Comparison of ENCODE assay signal across 8 mouse cellular contexts in genomic region chr6:81987010-81987409, GRCm38 (mm10). TPM values are rescaled to one million over a fixed set of nuclear protein-coding genes. Genes with fewer than 3 reads are reported as not detected.
A peak's percentile ranks its signal among the peaks of the same experiment; 100 is the strongest.
DNase-seq lines count a peak whose midpoint lies in the region; ATAC-seq and TF ChIP-seq lines count a peak whose summit lies in the region.

No protein-coding gene starts in this region.

- peak; percentile 81 for ATAC-seq in intestine, postnatal 0 days
- peak; percentile 78 for ATAC-seq in midbrain, embryonic 13.5 days

- H3K36me3 ChIP-seq in intestine, postnatal 0 days (ENCODE audit: control insufficient read depth, insufficient read depth) = no peaks in the 10 kb centered on the region
- H3K36me3 ChIP-seq in midbrain, embryonic 13.5 days = no peaks in the 10 kb centered on the region
- no peaks in the 10 kb centered on the region for H3K36me3 ChIP-seq in small intestine, adult 2 months (ENCODE audit: control insufficient read depth, insufficient read depth, low read length)

- intact Hi-C loops in gastrocnemius, postnatal 36 days (cut with DNase I) = loop anchor here (2.0 to 5.0 kb wide), 3 partner anchors 54 to 715 kb away; partner anchors contain the start of gene Eva1a
- intact Hi-C loops in left cerebral cortex, postnatal 36 days (cut with DNase I) = loop anchor here (1.0 to 2.0 kb wide), 2 partner anchors 54 to 132 kb away; partner anchors contain the start of gene Eva1a

- no peak for TF ChIP-seq POLR2A in small intestine, adult 2 months (IDR thresholded peaks at IDR 0.05; ENCODE audit: low read depth, low read length)

- WGBS in intestine, postnatal 0 days = under 1% methylated on average over 9 of the region's 9 CpGs
- WGBS in midbrain, embryonic 13.5 days = 2% methylated on average over 9 of the region's 9 CpGs
- WGBS in small intestine, adult 2 months = 1% methylated on average over 9 of the region's 9 CpGs

- H3K27me3 ChIP-seq in intestine, postnatal 0 days (replicated peaks; ENCODE audit: control insufficient read depth, insufficient read depth, low read length) = no peaks in the 10 kb centered on the region
- H3K27me3 ChIP-seq in midbrain, embryonic 13.5 days = peaks cover 8% of the 10 kb centered on the region; the same call in 1 of the 2 replicates
- H3K27me3 ChIP-seq in small intestine, adult 2 months (ENCODE audit: control insufficient read depth, insufficient read depth, low read length) = no peaks in the 10 kb centered on the region

- H3K4me3 ChIP-seq in intestine, postnatal 0 days (ENCODE audit: low read depth, low read length) = no peak overlapping the region
- no peak overlapping the region for H3K4me3 ChIP-seq in midbrain, embryonic 13.5 days (replicated peaks)
- H3K4me3 ChIP-seq in small intestine, adult 2 months (ENCODE audit: low read depth, low read length) = no peak overlapping the region

- TF ChIP-seq CTCF in intestine, postnatal 0 days (IDR thresholded peaks at IDR 0.05; ENCODE audit: low read depth) = peak; percentile 98
- TF ChIP-seq CTCF in small intestine, adult 2 months (IDR thresholded peaks at IDR 0.05; ENCODE audit: extremely low read depth, insufficient read length, insufficient replicate concordance, low read depth, low read length) = peak; percentile 73

- no peaks in the 10 kb centered on the region for H3K9me3 ChIP-seq in intestine, postnatal 0 days (ENCODE audit: control insufficient read depth)
- no peaks in the 10 kb centered on the region for H3K9me3 ChIP-seq in midbrain, embryonic 13.5 days

- no peak overlapping the region for H3K4me2 ChIP-seq in intestine, postnatal 0 days (replicated peaks; ENCODE audit: low read depth)
- H3K4me2 ChIP-seq in midbrain, embryonic 13.5 days (replicated peaks) = no peak overlapping the region

- peak; percentile 81 for DNase-seq in adrenal gland, adult 8-10 months
- DNase-seq in embryo, embryonic 10 days (ENCODE audit: low spot score) = peak; percentile 81
- DNase-seq in gastrocnemius, postnatal 36 days = peak; percentile 63 to 68
- DNase-seq in left cerebral cortex, postnatal 36 days (ENCODE audit: low spot score in 2 of 2) = peak; percentile 73 to 79
- DNase-seq in yolk sac, embryonic 10.5 days (ENCODE audit: low spot score) = peak; percentile 47

- H3K4me1 ChIP-seq in intestine, postnatal 0 days (replicated peaks; ENCODE audit: control insufficient read depth, insufficient read depth, low read length) = no peaks in the 10 kb centered on the region
- H3K4me1 ChIP-seq in midbrain, embryonic 13.5 days (replicated peaks) = no peaks in the 10 kb centered on the region
- H3K4me1 ChIP-seq in small intestine, adult 2 months (ENCODE audit: control insufficient read depth, insufficient read depth, insufficient read length, low read length) = peaks cover 2% of the 10 kb centered on the region

- no peak overlapping the region for H3K27ac ChIP-seq in intestine, postnatal 0 days (ENCODE audit: low read depth, low read length)
- H3K27ac ChIP-seq in midbrain, embryonic 13.5 days = no peak overlapping the region
- H3K27ac ChIP-seq in small intestine, adult 2 months (ENCODE audit: insufficient read depth, low read depth, low read length) = no peak overlapping the region

- H3K9ac ChIP-seq in intestine, postnatal 0 days (ENCODE audit: low read depth, low read length) = no peak overlapping the region
- H3K9ac ChIP-seq in midbrain, embryonic 13.5 days (replicated peaks) = no peak overlapping the region

RNA-seq across cellular contexts. Expression of gene Mrpl19, which starts 21.3 kb away (rescaled TPM):
- total RNA-seq in adrenal gland, adult 8-10 months (2022) = 10 to 100 TPM; 36.9 to 39.0 (median 39.0) TPM
- total RNA-seq in gastrocnemius, postnatal 36 days (2021) = 10 to 100 TPM; 16.1 to 19.7 TPM
- 18.1 and 22.2 TPM in 2 replicates for polyA plus RNA-seq in intestine, postnatal 0 days (2015; fragmentation: Nextera tagmentation; extraction: Ambion mirVana)
- total RNA-seq in left cerebral cortex, postnatal 36 days (2021) = 10 to 100 TPM; 31.4 to 43.3 TPM
- polyA plus RNA-seq in midbrain, embryonic 13.5 days (2015; fragmentation: Nextera tagmentation; extraction: Ambion mirVana) = 41.9 and 49.5 TPM in 2 replicates
- polyA plus RNA-seq in small intestine, adult 2 months (2012; rRNA removed) = 1.3 and 1.5 TPM in 2 replicates

RNA-seq across cellular contexts. Expression of gene Eva1a, which starts 53.8 kb away (rescaled TPM):
- 1 to 10 TPM; 1.2 to 6.2 (median 3.8) TPM for total RNA-seq in adrenal gland, adult 8-10 months (2022)
- under 1 TPM; 0.64 to 0.67 TPM for total RNA-seq in gastrocnemius, postnatal 36 days (2021)
- polyA plus RNA-seq in intestine, postnatal 0 days (2015; fragmentation: Nextera tagmentation; extraction: Ambion mirVana) = 18.7 and 20.8 TPM in 2 replicates
- 10 to 100 TPM; 11.3 to 15.2 TPM for total RNA-seq in left cerebral cortex, postnatal 36 days (2021)
- polyA plus RNA-seq in midbrain, embryonic 13.5 days (2015; fragmentation: Nextera tagmentation; extraction: Ambion mirVana) = 0.70 and 0.79 TPM in 2 replicates
- polyA plus RNA-seq in small intestine, adult 2 months (2012; rRNA removed) = 3.3 and 3.9 TPM in 2 replicates
